Mouse (Mus musculus): ENCODE measurements around the gene Tmem246. TPM values are rescaled to one million over a fixed set of nuclear protein-coding genes. Genes with fewer than 3 reads are reported as not detected.
A peak's percentile ranks its signal among the peaks of the same experiment; 100 is the strongest.
"Not testable (repeated sequence)": the region's sequence is repeated elsewhere in the genome, so short reads cannot be mapped to it uniquely, and the experiment has no call there.

Tmem246 gene
- total RNA-seq (2014; fragmentation: Nextera tagmentation) (1.7 and 2.1 TPM in 2 replicates), total RNA-seq (2017) (3.0 and 3.3 TPM in 2 replicates)

- peak; percentile 88 for ATAC-seq (replicated peaks; ENCODE audit: low FRiP score, low TSS enrichment, poor library complexity, severe bottlenecking)
Measured at GRCm38 (mm10) chr4:49597183-49598100, at the start of gene Tmem246. TSS of gene Tmem246 (minus strand) at chr4:49597876.

- peak; percentile 95 for ATAC-seq (replicated peaks; ENCODE audit: low FRiP score, low TSS enrichment, poor library complexity, severe bottlenecking)
Measured at GRCm38 (mm10) chr4:49639913-49640312, 42.2 kb upstream of the Tmem246 start.

- ATAC-seq (replicated peaks; ENCODE audit: low FRiP score, low TSS enrichment, poor library complexity, severe bottlenecking) = no peak
Measured at GRCm38 (mm10) chr4:49637821-49638220, 40.1 kb upstream of the Tmem246 start.

- no peak; the same call in 1 of the 2 replicates for ATAC-seq (replicated peaks; ENCODE audit: low FRiP score, low TSS enrichment, poor library complexity, severe bottlenecking)
Measured at GRCm38 (mm10) chr4:49632139-49632481, 34.4 kb upstream of the Tmem246 start.

GRCm38 (mm10) chr4:49631319-49632138 lies 33.9 kb upstream of the Tmem246 start, which contains the start of gene Rnf20:
TSS of gene Rnf20 (plus strand) at chr4:49632006.
- ATAC-seq (replicated peaks; ENCODE audit: low FRiP score, low TSS enrichment, poor library complexity, severe bottlenecking) = peak; percentile 95

- ATAC-seq (replicated peaks; ENCODE audit: low FRiP score, low TSS enrichment, poor library complexity, severe bottlenecking) = no peak
Measured at GRCm38 (mm10) chr4:49628941-49629340, 31.3 kb upstream of the Tmem246 start.

GRCm38 (mm10) chr4:49626973-49627372 lies 29.3 kb upstream of the Tmem246 start:
- ATAC-seq (replicated peaks; ENCODE audit: low FRiP score, low TSS enrichment, poor library complexity, severe bottlenecking) = peak; percentile 66

GRCm38 (mm10) chr4:49624969-49625368 lies 27.3 kb upstream of the Tmem246 start:
- ATAC-seq (replicated peaks; ENCODE audit: low FRiP score, low TSS enrichment, poor library complexity, severe bottlenecking) = not testable (repeated sequence)

GRCm38 (mm10) chr4:49623916-49624315 lies 26.2 kb upstream of the Tmem246 start:
- no peak for ATAC-seq (replicated peaks; ENCODE audit: low FRiP score, low TSS enrichment, poor library complexity, severe bottlenecking)

- ATAC-seq (replicated peaks; ENCODE audit: low FRiP score, low TSS enrichment, poor library complexity, severe bottlenecking) = no peak
Measured at GRCm38 (mm10) chr4:49622272-49622671, 24.6 kb upstream of the Tmem246 start.

- ATAC-seq (replicated peaks; ENCODE audit: low FRiP score, low TSS enrichment, poor library complexity, severe bottlenecking) = not testable (repeated sequence)
Measured at GRCm38 (mm10) chr4:49619861-49620260, 22.2 kb upstream of the Tmem246 start.

- ATAC-seq (replicated peaks; ENCODE audit: low FRiP score, low TSS enrichment, poor library complexity, severe bottlenecking) = no peak
Measured at GRCm38 (mm10) chr4:49616924-49617323, 19.2 kb upstream of the Tmem246 start.

- peak; percentile 78 for ATAC-seq (replicated peaks; ENCODE audit: low FRiP score, low TSS enrichment, poor library complexity, severe bottlenecking)
Measured at GRCm38 (mm10) chr4:49605459-49605858, 7.8 kb upstream of the Tmem246 start.

- no peak for ATAC-seq (replicated peaks; ENCODE audit: low FRiP score, low TSS enrichment, poor library complexity, severe bottlenecking)
Measured at GRCm38 (mm10) chr4:49604616-49605015, 6.9 kb upstream of the Tmem246 start.

GRCm38 (mm10) chr4:49604016-49604546 lies 6.4 kb upstream of the Tmem246 start:
- ATAC-seq (replicated peaks; ENCODE audit: low FRiP score, low TSS enrichment, poor library complexity, severe bottlenecking) = peak; percentile 51; the same call in 1 of the 2 replicates

- no peak for ATAC-seq (replicated peaks; ENCODE audit: low FRiP score, low TSS enrichment, poor library complexity, severe bottlenecking)
Measured at GRCm38 (mm10) chr4:49603161-49603560, 5.5 kb upstream of the Tmem246 start.

GRCm38 (mm10) chr4:49596846-49597182 lies 862 bp downstream of the Tmem246 start:
- peak; percentile 61 for ATAC-seq (replicated peaks; ENCODE audit: low FRiP score, low TSS enrichment, poor library complexity, severe bottlenecking)

GRCm38 (mm10) chr4:49590152-49590551 lies 7.5 kb downstream of the Tmem246 start:
- no peak for ATAC-seq (replicated peaks; ENCODE audit: low FRiP score, low TSS enrichment, poor library complexity, severe bottlenecking)

GRCm38 (mm10) chr4:49586811-49587210 lies 10.9 kb downstream of the Tmem246 start:
- no peak for ATAC-seq (replicated peaks; ENCODE audit: low FRiP score, low TSS enrichment, poor library complexity, severe bottlenecking)

GRCm38 (mm10) chr4:49585524-49586101 lies 12.1 kb downstream of the Tmem246 start:
- no peak for ATAC-seq (replicated peaks; ENCODE audit: low FRiP score, low TSS enrichment, poor library complexity, severe bottlenecking)
